17 mouse cellular contexts compared by ENCODE assay signal in the genomic region with DNA sequence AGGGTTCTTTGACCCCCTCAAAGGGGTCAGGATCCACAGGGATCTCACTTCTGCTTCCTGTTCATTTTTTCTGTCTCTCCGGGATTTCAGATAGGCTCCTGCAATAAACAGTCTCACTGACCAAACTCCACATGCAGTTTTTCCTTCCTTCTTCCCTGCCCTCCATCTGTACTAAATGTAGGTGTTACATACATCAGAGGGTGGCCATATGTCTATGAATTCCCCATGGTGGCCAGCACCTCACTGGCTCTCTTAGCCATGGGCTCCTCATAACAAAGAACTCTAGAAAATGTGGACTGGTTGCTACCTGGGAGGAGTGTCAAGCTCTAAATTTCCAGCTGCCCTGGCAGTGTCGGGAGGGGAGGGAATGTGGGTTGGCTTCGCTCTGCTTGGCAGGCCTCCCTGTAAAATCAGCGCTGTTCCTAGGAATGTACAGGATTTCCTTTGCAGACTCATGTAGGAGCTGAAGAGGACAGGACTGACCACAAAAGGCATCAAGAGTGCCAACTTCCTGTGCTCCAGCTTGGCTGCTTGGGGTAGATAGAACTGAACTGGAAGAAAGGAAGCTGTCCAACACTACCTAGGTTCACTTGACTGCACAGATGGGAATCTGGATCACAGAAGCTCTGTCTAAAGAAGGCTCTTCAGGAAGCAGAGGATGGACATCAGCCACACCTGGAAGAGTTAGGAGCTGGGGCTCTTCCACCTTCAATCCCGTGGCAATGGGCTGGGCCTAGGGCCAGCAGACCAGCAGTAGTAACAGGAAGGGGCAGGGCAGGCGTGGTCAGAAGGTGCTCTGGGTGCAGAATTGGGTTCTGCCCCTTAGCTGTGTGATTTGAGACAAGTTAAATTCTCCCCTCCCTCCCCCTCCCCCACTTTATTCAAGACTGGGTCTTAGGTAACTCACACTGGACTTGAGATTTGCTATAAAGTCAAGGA. TPM values are rescaled to one million over a fixed set of nuclear protein-coding genes. Genes with fewer than 3 reads are reported as not detected.
DNase-seq lines count a peak whose midpoint lies in the region; ATAC-seq and TF ChIP-seq lines count a peak whose summit lies in the region.
"Had no signal": no experiment of that assay in that cellular context is flagged by ENCODE, and none has a peak within 500 bp of the region (broad histone marks: within the 10 kb centered on the region; RNA-seq: fewer than 3 reads in every experiment).

No protein-coding gene starts in this region.

- H3K4me2 ChIP-seq in forebrain, embryonic 16.5 days (ENCODE audit: low read length), result no peak overlapping the region
- H3K4me2 ChIP-seq: liver, embryonic 13.5 days; neural tube, embryonic 15.5 days had no signal

- 44% methylated on average over 6 of the region's 6 CpGs for WGBS in kidney, adult 2 months
- WGBS in forebrain, embryonic 16.5 days, result 80% methylated on average over 6 of the region's 6 CpGs

- no peaks in the 10 kb centered on the region for H3K27me3 ChIP-seq in kidney, adult 2 months (replicated peaks; ENCODE audit: control insufficient read depth, insufficient read depth, low read length)
- H3K27me3 ChIP-seq in forebrain, embryonic 16.5 days (replicated peaks; ENCODE audit: control insufficient read depth, insufficient read depth, low read length), result no peaks in the 10 kb centered on the region
- H3K27me3 ChIP-seq: liver, embryonic 13.5 days; neural tube, embryonic 15.5 days had no signal

- H3K4me1 ChIP-seq in kidney, adult 2 months (ENCODE audit: control insufficient read depth, insufficient read depth, low read length), result peaks cover 5% of the 10 kb centered on the region
- H3K4me1 ChIP-seq in forebrain, embryonic 16.5 days (replicated peaks; ENCODE audit: control insufficient read depth, insufficient read depth, low read length), result no peaks in the 10 kb centered on the region
- H3K4me1 ChIP-seq: liver, embryonic 13.5 days; neural tube, embryonic 15.5 days had no signal

- no peak overlapping the region for H3K9ac ChIP-seq in forebrain, embryonic 16.5 days (replicated peaks; ENCODE audit: low read depth, low read length)
- H3K9ac ChIP-seq: forebrain, postnatal 0 days; liver, embryonic 13.5 days; neural tube, embryonic 15.5 days had no signal

- ATAC-seq in common myeloid progenitor, adult 5-6 weeks (replicated peaks; ENCODE audit: low read depth, poor library complexity, severe bottlenecking), result peak; percentile 52; the same call in 1 of the 2 replicates
- ATAC-seq in forebrain, embryonic 16.5 days, result no peak
- no peak for ATAC-seq in erythroid progenitor cell, adult 5-6 weeks (replicated peaks; ENCODE audit: low FRiP score, poor library complexity, severe bottlenecking)
- ATAC-seq: activated CD4-positive, CD25-positive, alpha-beta regulatory T cell, adult 4 months; forebrain, postnatal 0 days; inflammation-experienced regulatory T-cells, adult 6 months had no signal

- no peak for TF ChIP-seq CTCF in kidney, adult 2 months (conservative IDR thresholded peaks at IDR 0.05; ENCODE audit: insufficient read depth, insufficient read length, low read depth, low read length)

- H3K9me3 ChIP-seq in forebrain, embryonic 16.5 days (ENCODE audit: control insufficient read depth, low read length), result no peaks in the 10 kb centered on the region
- H3K9me3 ChIP-seq: liver, embryonic 13.5 days; neural tube, embryonic 15.5 days had no signal

- DNase-seq in kidney, adult 2 months, result peak; percentile 33
- no peak for DNase-seq in kidney, adult 11 months
- DNase-seq in kidney, postnatal 10 days, result peak; percentile 46
- DNase-seq in lung, postnatal 36 days, result peak; percentile 64
- no peak for DNase-seq in urinary bladder, postnatal 25 days (ENCODE audit: low spot score)
- DNase-seq: forebrain, postnatal 0 days; liver, embryonic 13.5 days; midbrain, embryonic 14.5 days had no signal

- H3K36me3 ChIP-seq in kidney, adult 2 months (ENCODE audit: control insufficient read depth, insufficient read depth, low read length), result no peaks in the 10 kb centered on the region
- H3K36me3 ChIP-seq in forebrain, embryonic 16.5 days (ENCODE audit: control insufficient read depth, insufficient read depth), result no peaks in the 10 kb centered on the region
- H3K36me3 ChIP-seq: liver, embryonic 13.5 days; neural tube, embryonic 15.5 days had no signal

- H3K4me3 ChIP-seq in kidney, adult 2 months (ENCODE audit: insufficient read depth, low read depth, low read length), result no peak overlapping the region
- H3K4me3 ChIP-seq in forebrain, embryonic 16.5 days (replicated peaks; ENCODE audit: low read length), result no peak overlapping the region
- H3K4me3 ChIP-seq: liver, embryonic 13.5 days; neural tube, embryonic 15.5 days had no signal

- H3K27ac ChIP-seq in kidney, adult 2 months (ENCODE audit: insufficient read depth, low read depth, low read length), result no peak overlapping the region
- H3K27ac ChIP-seq in forebrain, embryonic 16.5 days (ENCODE audit: low read length), result no peak overlapping the region
- H3K27ac ChIP-seq: liver, embryonic 13.5 days; neural tube, embryonic 15.5 days had no signal

- no peak for TF ChIP-seq POLR2A in kidney, adult 2 months (IDR thresholded peaks at IDR 0.05; ENCODE audit: low read depth, low read length)

RNA-seq across cellular contexts. Expression of a gene that starts 14.0 kb away (rescaled TPM):
- not detected in 2 replicates for polyA plus RNA-seq in kidney, adult 2 months (2012; rRNA removed)
- not detected in 2 replicates for total RNA-seq in common myeloid progenitor, adult 5-6 weeks (2017)
- 0.48 TPM in 1 of 2 replicates, not detected in the other for polyA plus RNA-seq in forebrain, embryonic 16.5 days (2015; fragmentation: Nextera tagmentation; extraction: Ambion mirVana)
- not detected in 2 replicates for total RNA-seq in erythroid progenitor cell, adult 5-6 weeks (2015; ENCODE audit: low replicate concordance)
- not detected in 2 replicates for total RNA-seq in erythroid progenitor cell, adult 5-6 weeks (2017; ENCODE audit: low replicate concordance)
- total RNA-seq: heart, adult 8-10 months had no signal
- polyA plus RNA-seq: activated CD4-positive, CD25-positive, alpha-beta regulatory T cell, adult 4 months; inflammation-experienced regulatory T-cells, adult 6 months; liver, embryonic 13.5 days; midbrain, embryonic 14.5 days; stomach, embryonic 14.5 days; urinary bladder, adult 2 months had no signal

RNA-seq across cellular contexts. Expression of a gene that starts 56.3 kb away (rescaled TPM):
- 4.2 and 5.8 TPM in 2 replicates for polyA plus RNA-seq in kidney, adult 2 months (2012; rRNA removed)
- 2.3 and 5.8 TPM in 2 replicates for total RNA-seq in common myeloid progenitor, adult 5-6 weeks (2017)
- 2.3 and 3.8 TPM in 2 replicates for polyA plus RNA-seq in forebrain, embryonic 16.5 days (2015; fragmentation: Nextera tagmentation; extraction: Ambion mirVana)
- total RNA-seq in erythroid progenitor cell, adult 5-6 weeks (2015; ENCODE audit: low replicate concordance), result 2.9 and 7.2 TPM in 2 replicates
- 0.61 and 1.9 TPM in 2 replicates for total RNA-seq in erythroid progenitor cell, adult 5-6 weeks (2017; ENCODE audit: low replicate concordance)

Comparison
In these comparisons a context has a peak if more than half of its experiments do, and no peak if none do; other contexts are left out.
1. DNase-seq: peak in kidney, adult 2 months (single experiment), kidney, postnatal 10 days (single experiment) and lung, postnatal 36 days (single experiment); none in kidney, adult 11 months (single experiment) and urinary bladder, postnatal 25 days (single experiment).